ENCODE assay signal across 24 mouse cellular contexts in the genomic region with DNA sequence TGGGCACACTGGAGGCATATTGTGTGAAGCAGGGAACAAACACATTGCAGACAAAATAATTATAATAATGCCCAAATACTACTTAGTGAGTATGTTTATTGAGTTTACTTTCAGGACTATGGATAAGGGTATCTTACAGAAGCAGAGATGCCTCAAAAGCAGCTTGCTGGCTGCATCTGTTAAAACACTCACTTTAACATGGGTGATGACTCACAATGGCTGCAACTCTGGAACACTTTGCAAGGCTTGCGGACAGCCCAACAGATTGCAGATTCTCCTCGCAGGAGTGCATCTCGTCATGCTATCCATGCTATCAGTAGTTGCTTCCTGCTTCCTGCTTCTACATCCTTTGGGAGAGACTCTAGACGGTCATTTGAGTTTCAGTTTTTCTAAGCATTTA.
DNase-seq lines count a peak whose midpoint lies in the region; ATAC-seq and TF ChIP-seq lines count a peak whose summit lies in the region.
"Had no signal": no experiment of that assay in that cellular context is flagged by ENCODE, and none has a peak within 500 bp of the region (broad histone marks: within the 10 kb centered on the region; RNA-seq: fewer than 3 reads in every experiment).

No protein-coding gene starts in this region.

- DNase-seq in frontal cortex, adult 2 months (ENCODE audit: extremely low spot score in 1 of 2, low spot score in 1 of 2): peak; percentile 14 to 57
- no peak for DNase-seq in frontal cortex, postnatal 25 days (ENCODE audit: low spot score in 2 of 2)
- peak; percentile 29 for DNase-seq in MN1 (ENCODE audit: low spot score)
- DNase-seq in layer of hippocampus, adult 9-10 months (ENCODE audit: low spot score): peak; percentile 17
- DNase-seq in left cerebral cortex, postnatal 36 days (ENCODE audit: low spot score in 2 of 2): peak; percentile 26 to 34
- DNase-seq in forebrain, embryonic 11.5 days (ENCODE audit: low spot score): no peak
- DNase-seq in cerebellum, adult 2 months: no peak
- DNase-seq in heart, adult 8-10 months (ENCODE audit: low spot score): no peak
- DNase-seq: adrenal gland, postnatal 10 days; cerebellum, postnatal 10 days; embryo, embryonic 11 days; forebrain, postnatal 0 days; gastrocnemius, postnatal 25 days; heart, adult 2 months; thymus, postnatal 25 days had no signal

- no peaks in the 10 kb centered on the region for H3K9me3 ChIP-seq in forebrain, embryonic 11.5 days (ENCODE audit: control insufficient read depth, low read length)
- H3K9me3 ChIP-seq: hindbrain, embryonic 10.5 days; midbrain, embryonic 13.5 days; neural tube, embryonic 13.5 days had no signal

- no peak overlapping the region for H3K4me2 ChIP-seq in forebrain, embryonic 11.5 days (ENCODE audit: low read depth, low read length, severe bottlenecking)
- H3K4me2 ChIP-seq: midbrain, embryonic 13.5 days; neural tube, embryonic 13.5 days had no signal

- no peaks in the 10 kb centered on the region for H3K4me1 ChIP-seq in forebrain, embryonic 11.5 days (replicated peaks; ENCODE audit: control insufficient read depth, insufficient read depth, low read length)
- no peaks in the 10 kb centered on the region for H3K4me1 ChIP-seq in cerebellum, adult 2 months (ENCODE audit: control insufficient read depth, insufficient read depth, low read length)
- H3K4me1 ChIP-seq: hindbrain, embryonic 10.5 days; midbrain, embryonic 13.5 days; neural tube, embryonic 13.5 days had no signal

- no peaks in the 10 kb centered on the region for H3K27me3 ChIP-seq in forebrain, embryonic 11.5 days (ENCODE audit: control insufficient read depth, insufficient read depth, low read length)
- H3K27me3 ChIP-seq in cerebellum, adult 2 months (ENCODE audit: control insufficient read depth, insufficient read depth, low read length): no peaks in the 10 kb centered on the region
- H3K27me3 ChIP-seq: midbrain, embryonic 13.5 days; neural tube, embryonic 13.5 days had no signal

- no peak overlapping the region for H3K4me3 ChIP-seq in forebrain, embryonic 11.5 days (ENCODE audit: low read depth, low read length)
- H3K4me3 ChIP-seq in cerebellum, adult 2 months (replicated peaks; ENCODE audit: insufficient read depth, low read depth, low read length): no peak overlapping the region
- H3K4me3 ChIP-seq: heart, adult 2 months; hindbrain, embryonic 10.5 days; midbrain, embryonic 13.5 days; neural tube, embryonic 13.5 days had no signal

- H3K36me3 ChIP-seq in forebrain, embryonic 11.5 days (ENCODE audit: control insufficient read depth, insufficient read depth, low read length): no peaks in the 10 kb centered on the region
- H3K36me3 ChIP-seq: hindbrain, embryonic 10.5 days; midbrain, embryonic 13.5 days; neural tube, embryonic 13.5 days had no signal

- ATAC-seq in forebrain, embryonic 11.5 days (replicated peaks; ENCODE audit: low FRiP score): no peak
- ATAC-seq: activated CD4-positive, CD25-positive, alpha-beta regulatory T cell, adult 4 months; CD4-positive, CD25-positive, alpha-beta regulatory T cell, adult 4 months; forebrain, postnatal 0 days; hindbrain, postnatal 0 days; intestine, postnatal 0 days; lung, postnatal 0 days; midbrain, embryonic 13.5 days had no signal

- no peak overlapping the region for H3K9ac ChIP-seq in forebrain, embryonic 11.5 days (ENCODE audit: low read length)
- H3K9ac ChIP-seq: forebrain, postnatal 0 days; liver, embryonic 14.5 days; midbrain, embryonic 13.5 days; neural tube, embryonic 13.5 days had no signal

- no peak for TF ChIP-seq POLR2A in cerebellum, adult 2 months (IDR thresholded peaks at IDR 0.05; ENCODE audit: borderline replicate concordance, insufficient read depth, low read length)

- no peak overlapping the region for H3K27ac ChIP-seq in forebrain, embryonic 11.5 days (ENCODE audit: low read depth, low read length)
- no peak overlapping the region for H3K27ac ChIP-seq in cerebellum, adult 2 months (ENCODE audit: insufficient read depth, low read length)
- H3K27ac ChIP-seq: heart, adult 2 months; hindbrain, embryonic 10.5 days; hindbrain, postnatal 0 days; liver, embryonic 14.5 days; midbrain, embryonic 13.5 days; neural tube, embryonic 13.5 days had no signal

- no peak for TF ChIP-seq CTCF in cerebellum, adult 2 months (IDR thresholded peaks at IDR 0.05; ENCODE audit: borderline replicate concordance, insufficient read depth, low read depth, low read length)

- WGBS in forebrain, embryonic 11.5 days: 84% methylated on average over 4 of the region's 4 CpGs
- 93% methylated on average over 4 of the region's 4 CpGs for WGBS in cerebellum, adult 2 months

- intact Hi-C loops in left cerebral cortex, postnatal 36 days (cut with DNase I): no loop called here

Comparison
In these comparisons a context has a peak if more than half of its experiments do, and no peak if none do; other contexts are left out.
1. DNase-seq: peak in frontal cortex, adult 2 months (2 of 2), MN1 (single experiment), layer of hippocampus, adult 9-10 months (single experiment) and left cerebral cortex, postnatal 36 days (2 of 2); none in frontal cortex, postnatal 25 days (0 of 2), forebrain, embryonic 11.5 days (single experiment), cerebellum, adult 2 months (0 of 2) and heart, adult 8-10 months (single experiment).